12 mouse cellular contexts compared by ENCODE assay signal in the genomic region with DNA sequence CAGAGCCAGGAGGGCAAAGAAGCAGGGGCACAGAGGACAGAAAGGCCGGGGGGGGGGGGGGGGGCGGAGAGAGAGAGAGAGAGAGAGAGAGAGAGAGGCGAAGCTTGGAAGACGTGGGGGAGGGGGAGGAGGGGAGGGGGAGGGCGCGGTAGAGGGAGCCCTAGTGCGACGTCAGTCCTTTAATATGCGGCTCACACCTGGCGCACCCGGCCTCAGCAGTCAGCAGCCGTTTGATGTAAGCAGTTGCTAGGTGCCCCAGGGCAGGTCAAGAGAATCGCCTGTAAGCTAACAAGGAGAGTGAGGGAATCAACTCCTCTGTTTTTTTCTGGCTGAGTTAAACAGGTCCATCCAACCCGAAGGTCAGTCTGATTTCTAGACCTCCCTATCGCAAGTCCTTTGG. TPM values are rescaled to one million over a fixed set of nuclear protein-coding genes. Genes with fewer than 3 reads are reported as not detected.
DNase-seq lines count a peak whose midpoint lies in the region; ATAC-seq and TF ChIP-seq lines count a peak whose summit lies in the region.
"Had no signal": no experiment of that assay in that cellular context is flagged by ENCODE, and none has a peak within 500 bp of the region (broad histone marks: within the 10 kb centered on the region; RNA-seq: fewer than 3 reads in every experiment).

No protein-coding gene starts in this region.

- no peaks in the 10 kb centered on the region for H3K4me1 ChIP-seq in lung, postnatal 0 days (ENCODE audit: insufficient read depth, low read depth, low read length)

- peak; percentile 27; the same call in 1 of the 2 replicates for ATAC-seq in lung, postnatal 0 days

- peak; percentile 80 for DNase-seq in heart, adult 11 months
- DNase-seq in heart, postnatal 4 days: no peak
- peak; percentile 80 for DNase-seq in lung, postnatal 0 days (ENCODE audit: low spot score)
- DNase-seq in lung, postnatal 10 days: no peak
- DNase-seq in embryo, embryonic 9.5 days (ENCODE audit: extremely low spot score): peak; percentile 11
- peak; percentile 75 for DNase-seq in thymus, postnatal 14 days
- DNase-seq in left cerebral cortex, adult 8-10 months (ENCODE audit: low spot score in 2 of 2): no peak
- no peak for DNase-seq in left cerebral cortex, adult 9 months (ENCODE audit: low spot score in 2 of 2)
- DNase-seq: lung, adult 2 months had no signal

- no peaks in the 10 kb centered on the region for H3K9me3 ChIP-seq in lung, postnatal 0 days (ENCODE audit: low read length)

- H3K27me3 ChIP-seq in lung, postnatal 0 days (replicated peaks; ENCODE audit: insufficient read depth, low read length): no peaks in the 10 kb centered on the region

- H3K4me3 ChIP-seq in lung, postnatal 0 days (ENCODE audit: low read depth, low read length): no peak overlapping the region

- H3K36me3 ChIP-seq in lung, postnatal 0 days (ENCODE audit: insufficient read depth, low read length): no peaks in the 10 kb centered on the region

- 8% methylated on average over 11 of the region's 15 CpGs for WGBS in lung, postnatal 0 days

- TF ChIP-seq EP300 in lung, postnatal 0 days (IDR thresholded peaks at IDR 0.05): no peak

- no peak overlapping the region for H3K4me2 ChIP-seq in lung, postnatal 0 days (replicated peaks; ENCODE audit: low read depth, low read length)

- no peak overlapping the region for H3K9ac ChIP-seq in lung, postnatal 0 days (replicated peaks; ENCODE audit: low read depth)

- TF ChIP-seq CTCF in lung, postnatal 0 days (IDR thresholded peaks at IDR 0.05): no peak

- no peak overlapping the region for H3K27ac ChIP-seq in lung, postnatal 0 days (ENCODE audit: low read length)
- H3K27ac ChIP-seq: kidney, postnatal 0 days had no signal

RNA-seq across cellular contexts. Expression of a gene that starts 2.8 kb away (rescaled TPM):
- 10 to 100 TPM; 25.7 to 28.3 TPM for total RNA-seq in heart, postnatal 4 days (2021)
- polyA plus RNA-seq in lung, postnatal 0 days (2015; fragmentation: Nextera tagmentation; extraction: Ambion mirVana): 20.8 and 24.3 TPM in 2 replicates
- total RNA-seq in left cerebral cortex, adult 8-10 months (2022): 10 to 100 TPM in 2 of 4 experiments, 1 to 10 TPM in 2; 7.0 to 12.4 (median 10.5) TPM

RNA-seq across cellular contexts. Expression of a gene that starts 26.8 kb away (rescaled TPM):
- 1 to 10 TPM; 2.2 to 2.6 TPM for total RNA-seq in heart, postnatal 4 days (2021)
- polyA plus RNA-seq in lung, postnatal 0 days (2015; fragmentation: Nextera tagmentation; extraction: Ambion mirVana): 0.70 and 0.90 TPM in 2 replicates
- not detected for total RNA-seq in left cerebral cortex, adult 8-10 months (2022)
- total RNA-seq: gastrocnemius, adult 18-20 months; left cerebral cortex, postnatal 14 days had no signal

RNA-seq across cellular contexts. Expression of a gene that starts 36.0 kb away (rescaled TPM):
- total RNA-seq in heart, postnatal 4 days (2021): not detected
- polyA plus RNA-seq in lung, postnatal 0 days (2015; fragmentation: Nextera tagmentation; extraction: Ambion mirVana): 0.04 TPM in 1 of 2 replicates, not detected in the other
- not detected for total RNA-seq in left cerebral cortex, adult 8-10 months (2022)
- total RNA-seq: gastrocnemius, adult 18-20 months; left cerebral cortex, postnatal 14 days had no signal

RNA-seq across cellular contexts. Expression of a gene that starts 41.4 kb away (rescaled TPM):
- total RNA-seq in heart, postnatal 4 days (2021): not detected
- not detected in 2 replicates for polyA plus RNA-seq in lung, postnatal 0 days (2015; fragmentation: Nextera tagmentation; extraction: Ambion mirVana)
- not detected for total RNA-seq in left cerebral cortex, adult 8-10 months (2022)
- total RNA-seq: gastrocnemius, adult 18-20 months; left cerebral cortex, postnatal 14 days had no signal
- polyA plus RNA-seq: kidney, postnatal 0 days had no signal

Comparison
In these comparisons a context has a peak if more than half of its experiments do, and no peak if none do; other contexts are left out.
1. DNase-seq: peak in heart, adult 11 months (single experiment), lung, postnatal 0 days (single experiment), embryo, embryonic 9.5 days (single experiment) and thymus, postnatal 14 days (single experiment); none in heart, postnatal 4 days (single experiment), lung, postnatal 10 days (single experiment), left cerebral cortex, adult 8-10 months (0 of 2) and left cerebral cortex, adult 9 months (0 of 2).